Mouse (Mus musculus): Measurements from ENCODE around the gene Serping1. TPM values are rescaled to one million over a fixed set of nuclear protein-coding genes. Genes with fewer than 3 reads are reported as not detected.
A peak's percentile ranks its signal among the peaks of the same experiment; 100 is the strongest.

Serping1 gene
- polyA plus RNA-seq, 1 experiment from 2014 or later, result 0.07 TPM

DNA sequence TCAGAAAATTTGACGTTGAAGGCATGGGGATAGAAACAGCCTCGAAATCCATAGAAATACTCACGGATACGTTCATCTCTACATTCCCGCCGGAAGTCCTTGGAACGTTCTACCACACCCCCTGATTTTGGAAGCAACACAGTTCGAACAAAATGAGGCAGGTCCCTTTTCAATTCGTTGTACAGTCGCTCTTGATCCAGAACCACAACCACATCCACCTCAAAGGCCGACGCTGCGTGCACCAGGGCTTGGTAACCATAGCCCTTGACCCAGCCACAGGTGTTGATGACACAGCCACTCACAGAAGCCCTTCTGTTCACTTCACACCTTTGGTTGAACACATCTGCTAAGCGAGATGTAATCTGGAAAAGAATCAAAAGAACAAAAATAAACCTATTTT lies 51.4 kb downstream of the Serping1 start:
- peaks cover 49% of the 10 kb centered on the region for H3K79me2 ChIP-seq (ENCODE audit: inconsistent target)
- 92% methylated on average over 13 of the region's 14 CpGs for whole genome bisulfite sequencing (ENCODE audit: missing documents)
- no peak overlapping the region for H3K4me3 ChIP-seq (ENCODE audit: inconsistent target)
- H3K36me3 ChIP-seq (ENCODE audit: inconsistent target), result peaks cover 17% of the 10 kb centered on the region; the same call in 1 of the 2 replicates
- no peak overlapping the region for H3K27ac ChIP-seq

DNA sequence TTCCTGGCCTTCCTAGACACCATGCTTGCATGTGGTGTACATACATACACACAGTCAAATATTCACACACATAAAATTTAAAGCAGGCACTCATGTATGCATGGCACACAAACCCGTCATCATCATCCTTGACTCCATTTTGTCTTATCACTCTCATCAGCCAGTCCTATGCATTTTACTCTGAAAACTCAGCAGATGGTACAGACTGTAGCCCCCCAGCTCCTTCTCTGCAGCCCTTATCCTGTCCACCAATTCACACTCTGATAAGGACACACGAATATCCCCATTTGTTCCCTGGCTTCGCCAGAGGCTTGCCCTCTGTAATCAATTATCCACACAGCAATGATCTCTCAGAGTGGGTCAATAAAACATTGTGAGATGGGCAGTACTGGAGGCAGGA lies 54.1 kb downstream of the Serping1 start:
- no peak overlapping the region for H3K4me3 ChIP-seq (ENCODE audit: inconsistent target)
- H3K27ac ChIP-seq, result no peak overlapping the region
- WGBS (ENCODE audit: missing documents), result 92% methylated on average over 3 of the region's 3 CpGs
- H3K79me2 ChIP-seq (ENCODE audit: inconsistent target), result peaks cover 39% of the 10 kb centered on the region
- H3K36me3 ChIP-seq (ENCODE audit: inconsistent target), result peaks cover 17% of the 10 kb centered on the region; the same call in 1 of the 2 replicates

DNA sequence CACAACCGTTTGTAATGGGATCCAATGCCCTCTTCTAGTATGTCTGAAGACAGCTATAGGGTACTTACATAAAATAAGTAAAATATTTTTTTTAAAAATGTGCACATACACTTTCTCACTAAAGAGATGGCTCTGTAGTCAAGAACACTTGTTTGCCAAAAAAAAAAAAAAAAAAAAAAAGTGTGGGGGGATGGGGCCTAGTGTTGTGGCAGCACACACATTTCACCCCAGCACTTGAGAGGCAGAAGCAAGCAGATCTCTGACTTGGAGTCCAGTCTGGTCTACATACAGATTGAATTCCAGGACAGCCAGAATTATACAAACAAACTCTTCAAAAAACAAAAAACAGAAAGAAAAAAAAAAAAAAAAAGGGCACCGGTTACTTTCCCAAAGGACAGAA lies 54.5 kb downstream of the Serping1 start:
- Histone ChIP-seq H3K79me2 (ENCODE audit: inconsistent target) (peaks cover 35% of the 10 kb centered on the region), H3K4me3 (ENCODE audit: inconsistent target) (no peak overlapping the region), H3K36me3 (ENCODE audit: inconsistent target) (peaks cover 17% of the 10 kb centered on the region; the same call in 1 of the 2 replicates), H3K27ac (no peak overlapping the region)
- 83% methylated on average over 1 of the region's 2 CpGs for WGBS (ENCODE audit: missing documents)

DNA sequence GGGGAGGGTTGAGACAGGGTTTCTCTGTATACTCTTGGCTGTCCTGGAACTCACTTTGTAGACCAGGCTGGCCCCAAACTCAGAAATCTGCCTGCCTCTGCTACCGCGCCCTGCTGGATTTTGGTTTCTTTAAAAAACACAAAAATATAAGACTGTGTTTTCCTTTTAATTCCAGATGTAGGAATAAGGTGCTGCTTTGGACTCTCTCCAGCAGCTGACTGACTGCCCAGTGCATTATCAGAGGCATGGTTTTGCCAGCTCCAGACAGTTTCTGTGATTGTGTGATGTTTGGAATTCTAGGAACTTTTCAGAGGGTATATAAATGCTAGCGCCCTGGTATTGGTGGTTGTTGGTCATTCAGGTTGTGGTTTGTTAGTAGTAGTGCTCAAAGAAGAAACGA lies 57.9 kb downstream of the Serping1 start:
- Histone ChIP-seq H3K79me2 (ENCODE audit: inconsistent target) (peaks cover 25% of the 10 kb centered on the region), H3K36me3 (ENCODE audit: inconsistent target) (no peaks in the 10 kb centered on the region), H3K4me3 (ENCODE audit: inconsistent target) (no peak overlapping the region), H3K27ac (no peak overlapping the region)
- 92% methylated on average over 4 of the region's 4 CpGs for WGBS (ENCODE audit: missing documents)

DNA sequence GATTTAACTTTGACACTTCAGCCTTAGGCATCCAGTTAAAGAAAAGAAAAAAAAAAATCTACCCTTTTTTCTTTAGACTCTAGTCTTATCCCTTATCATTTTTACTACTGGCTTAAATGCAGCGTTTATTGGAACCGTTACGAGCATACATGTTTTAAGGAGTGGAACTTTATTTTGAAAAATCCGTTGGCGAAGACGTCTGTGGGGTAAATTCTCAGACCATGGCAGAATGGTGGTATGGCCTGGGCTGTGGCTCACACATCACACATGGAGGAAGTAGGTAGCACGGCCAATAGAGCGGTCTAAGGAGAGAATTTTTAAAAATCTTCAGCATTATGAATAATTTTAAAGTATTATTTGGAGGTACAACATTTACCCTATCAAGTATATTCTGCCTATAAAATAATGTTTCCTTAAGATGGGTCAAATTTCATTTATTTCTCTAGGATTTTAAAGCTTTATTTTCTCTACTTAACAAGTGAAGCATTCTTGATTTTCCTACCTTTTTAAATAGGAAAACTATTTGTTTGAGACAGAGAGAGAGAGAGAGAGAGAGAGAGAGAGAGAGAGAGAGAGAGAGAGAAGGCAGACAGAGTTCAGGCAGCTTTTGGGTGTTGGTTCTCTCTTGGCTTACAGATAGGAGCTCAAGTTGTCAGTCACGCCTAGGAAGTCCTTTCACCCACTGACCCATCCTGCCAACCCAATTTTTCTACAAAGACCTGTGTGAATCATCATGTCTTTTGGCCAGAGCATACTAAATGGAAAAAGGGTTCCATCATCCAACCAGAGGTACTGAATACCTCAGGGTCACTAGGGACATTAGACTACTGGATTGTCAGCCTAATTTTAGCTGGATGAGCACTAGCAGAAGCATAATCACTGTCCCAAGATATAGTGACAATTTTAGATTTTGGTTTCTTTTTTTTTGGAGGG lies 58.6 kb downstream of the Serping1 start:
- no peaks in the 10 kb centered on the region for H3K36me3 ChIP-seq (ENCODE audit: inconsistent target)
- H3K79me2 ChIP-seq (ENCODE audit: inconsistent target), result peaks cover 27% of the 10 kb centered on the region
- H3K27ac ChIP-seq, result peak overlapping the region; percentile 83
- WGBS (ENCODE audit: missing documents), result 31% methylated on average over 9 of the region's 9 CpGs
- H3K4me3 ChIP-seq (ENCODE audit: inconsistent target), result peak overlapping the region; percentile 59

DNA sequence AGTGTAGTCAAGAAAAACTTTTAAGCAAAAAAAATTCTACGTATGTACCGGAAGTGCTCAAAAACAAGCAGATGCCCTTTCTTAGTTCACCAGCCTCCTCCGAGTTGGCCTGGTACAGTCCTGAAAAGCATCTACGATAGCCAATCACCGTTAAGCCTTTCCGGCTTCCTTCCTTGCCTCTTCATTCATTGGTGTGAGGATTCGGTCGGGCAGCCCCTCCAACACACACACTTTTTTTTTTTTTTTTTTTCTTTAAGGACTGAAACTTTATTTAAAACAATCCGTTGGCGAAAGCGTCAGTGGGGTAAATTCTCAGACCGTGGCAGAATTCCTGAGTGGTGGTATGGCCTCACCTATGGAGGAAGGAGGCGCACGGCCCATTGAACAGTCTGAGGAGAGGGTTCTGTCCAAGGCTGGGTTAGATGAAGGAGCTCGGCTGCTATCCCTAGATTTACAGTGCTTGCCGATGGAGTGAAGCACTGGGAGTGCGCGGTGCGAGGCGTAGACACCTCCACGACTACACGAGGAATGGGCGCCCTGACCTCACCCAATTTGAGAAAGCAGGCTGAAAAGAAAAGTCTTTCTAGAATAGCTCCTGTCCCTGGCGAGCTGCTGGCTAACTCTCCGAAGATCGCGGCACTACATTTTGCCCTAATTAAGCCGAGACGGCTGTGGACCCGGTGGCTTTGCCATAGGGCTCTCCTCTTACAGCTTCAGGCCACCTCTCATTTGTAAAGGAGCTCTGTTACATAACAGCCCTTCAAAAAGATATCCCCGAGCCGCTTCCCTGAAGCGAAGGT lies 59.5 kb downstream of the Serping1 start:
- WGBS (ENCODE audit: missing documents), result 2% methylated on average over 33 of the region's 33 CpGs
- Histone ChIP-seq H3K79me2 (ENCODE audit: inconsistent target) (peaks cover 37% of the 10 kb centered on the region), H3K27ac (peak overlapping the region; percentile 83), H3K36me3 (ENCODE audit: inconsistent target) (peaks cover 2% of the 10 kb centered on the region; the same call in 1 of the 2 replicates), H3K4me3 (ENCODE audit: inconsistent target) (peak overlapping the region; percentile 59)

Other genes with a start within 250 kb of the Serping1 start
- 65.8 to 90.5 TPM (median 79.6 TPM) in 3 replicates for gene Ctnnd1, start 124.7 kb downstream of the Serping1 start, polyA plus RNA-seq (2018)
- gene Btbd18, start 116.4 kb downstream of the Serping1 start, polyA plus RNA-seq (2018), result not detected in 3 replicates
- 14.1 to 49.5 TPM (median 34.3 TPM) in 3 replicates for gene Selenoh, start 104.7 kb downstream of the Serping1 start, polyA plus RNA-seq (2018)
- gene Gm28635, start 97.4 kb downstream of the Serping1 start, polyA plus RNA-seq (2018), result not detected in 3 replicates
- gene Med19, start 97.0 kb downstream of the Serping1 start, polyA plus RNA-seq (2018), result 22.1 to 29.0 TPM (median 22.2 TPM) in 3 replicates
- gene Tmx2, start 96.3 kb downstream of the Serping1 start, polyA plus RNA-seq (2018), result 50.9 to 82.2 TPM (median 59.6 TPM) in 3 replicates
- gene Zdhhc5, start 60.3 kb downstream of the Serping1 start, polyA plus RNA-seq (2018), result 32.4 to 50.5 TPM (median 45.2 TPM) in 3 replicates
- gene Clp1, start 48.1 kb downstream of the Serping1 start, polyA plus RNA-seq (2018), result 8.7 to 16.7 TPM (median 10.6 TPM) in 3 replicates
- not detected in 3 replicates for gene Ypel4, start 41.4 kb downstream of the Serping1 start, polyA plus RNA-seq (2018)
- gene Gm19426, start 31.8 kb downstream of the Serping1 start, polyA plus RNA-seq (2018), result not detected in 3 replicates
- gene Ube2l6, start 23.4 kb upstream of the Serping1 start, polyA plus RNA-seq (2018), result 74.5 to 138 TPM (median 98.4 TPM) in 3 replicates
- not detected in 3 replicates for gene Smtnl1, start 47.2 kb upstream of the Serping1 start, polyA plus RNA-seq (2018)
- gene Timm10, start 51.6 kb upstream of the Serping1 start, polyA plus RNA-seq (2018), result 22.0 to 55.9 TPM (median 31.3 TPM) in 3 replicates
- gene Slc43a1, start 63.4 kb upstream of the Serping1 start, polyA plus RNA-seq (2018), result 0.10 to 0.20 TPM in 2 of 3 replicates, not detected in the other
- gene Rtn4rl2, start 111.3 kb upstream of the Serping1 start, polyA plus RNA-seq (2018), result not detected in 3 replicates
- gene Slc43a3, start 161.1 kb upstream of the Serping1 start, polyA plus RNA-seq (2018), result 7.1 to 26.9 TPM (median 13.4 TPM) in 3 replicates
- 1.7 TPM in 1 of 3 replicates, not detected in the others for gene Prg2, start 205.0 kb upstream of the Serping1 start, polyA plus RNA-seq (2018)
- gene Prg3, start 212.8 kb upstream of the Serping1 start, polyA plus RNA-seq (2018), result not detected in 3 replicates

All from macrophage (primary cell).